Mouse (Mus musculus) CH12.LX (cell line): Measurements from ENCODE around the gene Ankrd39.

Experiments
- CTCF ChIP-seq, 2 experiments: IDR thresholded peaks in 1 of 2; conservative IDR thresholded peaks in 1 of 2; 2 replicates each; pipeline ENCODE4 v1.5.1; 2011 to 2012; ENCODE audit warnings: low read depth in 2 of 2, low read length in 2 of 2, improper control_type of control experiment in 1 of 2, inconsistent platforms in 1 of 2, mild to moderate bottlenecking in 1 of 2, moderate library complexity in 1 of 2
- EP300 ChIP-seq: IDR thresholded peaks from 2 replicates; pipeline ENCODE4 v1.6.1; 2011; ENCODE audit warnings: low read length, improper control_type of control experiment
- GABPA ChIP-seq: IDR thresholded peaks from 2 replicates; pipeline ENCODE4 v1.6.1; 2012; ENCODE audit warnings: low read depth, low read length, improper control_type of control experiment, inconsistent platforms; ENCODE audit not compliant: insufficient replicate concordance
- POLR2A ChIP-seq: IDR thresholded peaks from 2 replicates; pipeline ENCODE4 v1.6.1; 2011; ENCODE audit warnings: low read depth, mild to moderate bottlenecking, improper control_type of control experiment, low read length
- UBTF ChIP-seq: IDR thresholded peaks from 2 replicates; pipeline ENCODE4 v1.6.1; 2012; ENCODE audit warnings: low read depth, mild to moderate bottlenecking, inconsistent platforms, low read length, improper control_type of control experiment, moderate library complexity

- TF ChIP-seq CTCF (conservative IDR thresholded peaks at IDR 0.05 in 1 of 2, IDR thresholded peaks at IDR 0.05 in 1 of 2; ENCODE audit: low read depth in 2 of 2, low read length in 2 of 2) (no peak), GABPA (no peak), UBTF (no peak), EP300 (no peak), POLR2A (no peak)
Measured at GRCm38 (mm10) chr1:36512966-36513280, 34.3 kb downstream of the Ankrd39 start.
